Mouse (Mus musculus) CH12.LX (cell line): ENCODE data around the gene Ttc33.

Experiments
- CTCF ChIP-seq, 2 experiments: IDR thresholded peaks in 1 of 2; conservative IDR thresholded peaks in 1 of 2; 2 replicates each; pipeline ENCODE4 v1.5.1; 2011 to 2012; ENCODE audit warnings: low read depth in 2 of 2, low read length in 2 of 2, improper control_type of control experiment in 1 of 2, inconsistent platforms in 1 of 2, mild to moderate bottlenecking in 1 of 2, moderate library complexity in 1 of 2
- EP300 ChIP-seq: IDR thresholded peaks from 2 replicates; pipeline ENCODE4 v1.6.1; 2011; ENCODE audit warnings: low read length, improper control_type of control experiment
- HCFC1 ChIP-seq: IDR thresholded peaks from 2 replicates; pipeline ENCODE4 v1.6.1; 2012; ENCODE audit warnings: low read depth, mild to moderate bottlenecking, inconsistent platforms, low read length, improper control_type of control experiment
- JUND ChIP-seq: conservative IDR thresholded peaks from 2 replicates; pipeline ENCODE4 v1.6.1; 2011; ENCODE audit warnings: low read depth, low read length, improper control_type of control experiment
- MAX ChIP-seq: IDR thresholded peaks from 2 replicates; pipeline ENCODE4 v1.6.1; 2011; ENCODE audit warnings: low read length, improper control_type of control experiment
- NRF1 ChIP-seq: IDR thresholded peaks from 2 replicates; pipeline ENCODE4 v1.6.1; 2014; ENCODE audit warnings: low read depth, mild to moderate bottlenecking, inconsistent platforms, low read length, improper control_type of control experiment, moderate library complexity
- POLR2A ChIP-seq: IDR thresholded peaks from 2 replicates; pipeline ENCODE4 v1.6.1; 2011; ENCODE audit warnings: low read depth, mild to moderate bottlenecking, improper control_type of control experiment, low read length
- POLR2AphosphoS2 ChIP-seq: IDR thresholded peaks from 2 replicates; pipeline ENCODE4 v1.6.1; 2011; ENCODE audit warnings: low read depth, low read length, improper control_type of control experiment
- RCOR1 ChIP-seq: conservative IDR thresholded peaks from 2 replicates; pipeline ENCODE4 v1.6.1; 2012; ENCODE audit warnings: low read depth, mild to moderate bottlenecking, inconsistent platforms, low read length, improper control_type of control experiment
- SIN3A ChIP-seq: IDR thresholded peaks from 2 replicates; pipeline ENCODE4 v1.6.1; 2012; ENCODE audit warnings: low read length, improper control_type of control experiment, inconsistent platforms
- ZKSCAN1 ChIP-seq: IDR thresholded peaks from 2 replicates; pipeline ENCODE4 v1.6.1; 2012; ENCODE audit warnings: low read depth, inconsistent platforms, low read length, improper control_type of control experiment, borderline replicate concordance
- ZNF384 ChIP-seq: IDR thresholded peaks from 2 replicates; pipeline ENCODE4 v1.6.1; 2012; ENCODE audit warnings: low read depth, low read length, improper control_type of control experiment, inconsistent platforms

DNA sequence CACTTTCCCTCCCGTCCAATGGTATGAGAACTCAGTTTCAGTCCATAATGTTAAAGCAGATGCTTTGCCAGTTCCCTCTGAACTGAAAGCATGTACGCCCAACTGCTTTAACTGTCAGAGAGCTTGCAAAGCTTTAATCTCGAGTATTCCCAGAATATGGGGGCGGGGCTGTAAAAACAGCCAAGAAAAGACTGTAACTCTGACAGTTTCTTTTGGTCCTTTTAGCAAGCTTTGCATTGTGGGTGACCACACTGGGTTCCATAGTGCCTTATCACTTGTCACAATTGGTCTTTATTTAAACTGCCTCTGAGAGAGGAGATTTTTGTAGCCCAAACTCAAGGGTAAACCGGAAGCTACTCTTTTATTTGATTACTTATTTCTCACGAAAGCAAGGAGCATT lies 54.6 kb downstream of the Ttc33 start:
- no peak for TF ChIP-seq ZKSCAN1
- TF ChIP-seq ZNF384 = no peak
- TF ChIP-seq CTCF (conservative IDR thresholded peaks at IDR 0.05 in 1 of 2, IDR thresholded peaks at IDR 0.05 in 1 of 2; ENCODE audit: low read depth in 2 of 2, low read length in 2 of 2) = no peak
- no peak for TF ChIP-seq POLR2A
- TF ChIP-seq POLR2AphosphoS2 = no peak
- TF ChIP-seq EP300 = no peak
- TF ChIP-seq JUND = no peak
- no peak for TF ChIP-seq RCOR1
- TF ChIP-seq NRF1 = no peak
- TF ChIP-seq MAX = no peak
- TF ChIP-seq SIN3A = no peak
- no peak for TF ChIP-seq HCFC1
